Mouse (Mus musculus): ENCODE data around the gene Tnfaip8l1.

- TF ChIP-seq CTCF (IDR thresholded peaks at IDR 0.05; ENCODE audit: insufficient read depth, low read length): no peak
- TF ChIP-seq POLR2A (IDR thresholded peaks at IDR 0.05; ENCODE audit: borderline replicate concordance, extremely low read depth, low read depth, low read length): no peak
Observed at GRCm38 (mm10) chr17:56128246-56128645, 34.0 kb upstream of the Tnfaip8l1 start.

All from lung, adult 2 months (tissue).